Mouse (Mus musculus) lung, postnatal 0 days (tissue): ENCODE results near the gene Itpkc. TPM values are rescaled to one million over a fixed set of nuclear protein-coding genes. Genes with fewer than 3 reads are reported as not detected.
A peak's percentile ranks its signal among the peaks of the same experiment; 100 is the strongest.

ENCODE experiments used
- ATAC-seq: fragments of 200-750 bp; cut with Nextera tagmentation; 2 replicates; pipeline ENCODE4 v1.8.0; 2017; ENCODE audit warnings: moderate library complexity
- DNase-seq: peaks from one replicate; pipeline ENCODE4 v3.0.0-alpha.2; 2016; ENCODE audit warnings: low spot score
- H3K27ac ChIP-seq: fragments of 300-500 bp; sonication (generic); 2 replicates; pipeline ENCODE4 v1.5.1; 2014; ENCODE audit warnings: antibody characterized with exemption, mild to moderate bottlenecking, low read length, mixed read lengths
- H3K27me3 ChIP-seq: fragments of 300-500 bp; sonication (generic); replicated peaks from 2 replicates; pipeline ENCODE4 v1.6.1; 2014; ENCODE audit warnings: low read length, mixed read lengths; ENCODE audit not compliant: insufficient read depth
- H3K36me3 ChIP-seq: fragments of 300-500 bp; sonication (generic); 2 replicates; pipeline ENCODE4 v1.6.1; 2014; ENCODE audit warnings: low read length, mixed read lengths; ENCODE audit not compliant: insufficient read depth
- H3K4me1 ChIP-seq: fragments of 300-500 bp; sonication (generic); 2 replicates; pipeline ENCODE4 v1.6.1; 2014; ENCODE audit warnings: antibody characterized with exemption, low read depth, low read length, mixed read lengths; ENCODE audit not compliant: insufficient read depth
- H3K4me2 ChIP-seq: fragments of 300-500 bp; sonication (generic); replicated peaks from 2 replicates; pipeline ENCODE4 v1.6.1; 2014; ENCODE audit warnings: low read depth, mild to moderate bottlenecking, low read length, moderate library complexity, mixed read lengths
- H3K4me3 ChIP-seq: fragments of 300-500 bp; sonication (generic); 2 replicates; pipeline ENCODE4 v1.5.1; 2014; ENCODE audit warnings: low read depth, low read length
- H3K9ac ChIP-seq: fragments of 300-500 bp; sonication (generic); replicated peaks from 2 replicates; pipeline ENCODE4 v1.6.1; 2014; ENCODE audit warnings: low read depth, mild to moderate bottlenecking
- H3K9me3 ChIP-seq: fragments of 300-500 bp; sonication (generic); 2 replicates; pipeline ENCODE4 v1.6.1; 2016; ENCODE audit warnings: low read length, mixed read lengths
- CTCF ChIP-seq: IDR thresholded peaks from 2 replicates; pipeline ENCODE4 v1.5.1; 2016; ENCODE audit warnings: antibody characterized with exemption, mild to moderate bottlenecking
- EP300 ChIP-seq: IDR thresholded peaks from 2 replicates; pipeline ENCODE4 v1.6.1; 2016; ENCODE audit warnings: antibody characterized with exemption, mild to moderate bottlenecking, control low read depth
- WGBS: fragments of 180-500 bp; shearing (Covaris S2); extraction: QIAGEN DNeasy Blood & Tissue Kit; methylation state at CpG from one replicate; pipeline ENCODE4 v1.1.7; 2014; 5-methylcytosine and 5-hydroxymethylcytosine counted together
- polyA plus RNA-seq: library from polyadenylated mRNA; unstranded; fragments of >200 nt; fragmentation: Nextera tagmentation; extraction: Ambion mirVana; gene quantifications from 2 replicates; pipeline ENCODE4 v1.2.1, GENCODE M21; 2015

The Itpkc gene
- polyA plus RNA-seq, 1 experiment from 2014 or later, result 2.9 TPM

DNA sequence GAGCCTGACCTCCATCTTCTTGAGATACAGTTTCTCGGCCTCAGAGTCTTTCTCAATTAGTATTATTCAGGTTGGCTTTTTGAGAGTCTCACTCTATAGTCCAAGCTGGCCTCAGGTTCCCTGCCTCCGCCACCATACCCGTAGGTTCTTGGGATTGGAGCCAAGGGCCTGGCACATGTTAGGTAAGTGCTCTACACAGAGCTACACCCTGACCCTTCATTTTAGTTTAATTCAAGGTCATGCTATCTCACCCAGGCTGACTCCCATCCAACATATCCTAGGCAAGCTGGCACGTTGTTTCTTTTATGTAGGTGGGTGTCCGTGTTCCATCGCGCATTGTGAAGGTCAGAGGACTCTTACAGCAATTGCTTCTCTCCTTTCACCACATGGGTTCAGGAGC is 53.6 kb downstream of the Itpkc start:
- Histone ChIP-seq H3K4me2 (no peak overlapping the region), H3K27ac (no peak overlapping the region), H3K4me3 (no peak overlapping the region), H3K36me3 (peaks cover 23% of the 10 kb centered on the region), H3K27me3 (no peaks in the 10 kb centered on the region), H3K9ac (no peak overlapping the region), H3K9me3 (no peaks in the 10 kb centered on the region), H3K4me1 (peaks cover 8% of the 10 kb centered on the region; the same call in 1 of the 2 replicates)
- 83% methylated on average over 7 of the region's 7 CpGs for WGBS
- ATAC-seq, result no peak
- no peak for DNase-seq
- TF ChIP-seq EP300 (no peak), CTCF (no peak)

DNA sequence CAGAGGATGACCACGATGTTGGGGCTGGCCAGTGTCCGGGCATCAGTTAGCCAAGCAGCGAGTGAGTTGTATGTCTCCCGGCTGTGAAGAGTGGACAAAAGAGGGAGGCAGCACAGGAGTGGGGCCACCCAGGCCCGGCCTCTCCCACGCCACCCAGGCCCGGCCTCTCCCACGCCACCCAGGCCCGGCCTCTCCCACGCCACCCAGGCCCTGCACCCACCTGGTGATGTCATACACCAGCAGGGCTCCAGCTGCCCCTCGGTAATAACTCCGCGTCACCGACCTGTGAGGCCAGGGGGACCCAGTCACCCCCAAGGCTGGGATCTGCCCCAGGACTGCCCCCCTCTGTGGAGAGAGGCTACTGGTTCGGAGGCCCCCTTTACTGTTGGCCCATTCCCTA is 54.0 kb downstream of the Itpkc start:
- ATAC-seq (no peak), DNase-seq (no peak)
- Histone ChIP-seq H3K9me3 (no peaks in the 10 kb centered on the region), H3K4me3 (no peak overlapping the region), H3K27me3 (no peaks in the 10 kb centered on the region), H3K4me1 (peaks cover 8% of the 10 kb centered on the region; the same call in 1 of the 2 replicates), H3K36me3 (peaks cover 23% of the 10 kb centered on the region), H3K27ac (no peak overlapping the region), H3K4me2 (no peak overlapping the region), H3K9ac (no peak overlapping the region)
- WGBS, result 97% methylated on average over 15 of the region's 15 CpGs
- TF ChIP-seq CTCF (no peak), EP300 (no peak)

DNA sequence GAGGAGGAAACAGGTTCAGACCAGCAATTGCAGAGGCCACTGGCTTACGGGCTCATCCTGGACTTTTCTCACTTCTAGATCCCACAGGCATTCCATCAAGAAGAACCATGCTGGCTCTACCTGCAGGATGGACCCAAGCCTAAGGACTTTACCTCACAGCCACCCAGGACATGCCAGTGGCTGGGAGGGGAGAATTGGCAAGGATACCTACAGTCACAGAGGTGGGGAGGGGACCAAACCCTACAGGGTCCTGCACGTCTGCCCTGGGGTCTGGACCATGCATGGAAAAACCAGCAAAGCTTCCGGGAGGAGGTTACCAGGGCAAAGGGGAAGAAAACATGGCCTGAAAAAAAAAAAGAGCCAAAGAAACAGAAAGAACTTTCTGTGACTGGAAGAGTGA is 57.5 kb downstream of the Itpkc start:
- TF ChIP-seq EP300, result no peak
- no peak for TF ChIP-seq CTCF
- peaks cover 23% of the 10 kb centered on the region for H3K36me3 ChIP-seq
- no peak for DNase-seq
- 89% methylated on average over 3 of the region's 3 CpGs for WGBS
- no peaks in the 10 kb centered on the region for H3K9me3 ChIP-seq
- H3K9ac ChIP-seq, result no peak overlapping the region
- H3K4me1 ChIP-seq, result peaks cover 4% of the 10 kb centered on the region; the same call in 1 of the 2 replicates
- H3K27me3 ChIP-seq, result no peaks in the 10 kb centered on the region
- no peak overlapping the region for H3K27ac ChIP-seq
- no peak for ATAC-seq
- H3K4me3 ChIP-seq, result no peak overlapping the region
- H3K4me2 ChIP-seq, result no peak overlapping the region

DNA sequence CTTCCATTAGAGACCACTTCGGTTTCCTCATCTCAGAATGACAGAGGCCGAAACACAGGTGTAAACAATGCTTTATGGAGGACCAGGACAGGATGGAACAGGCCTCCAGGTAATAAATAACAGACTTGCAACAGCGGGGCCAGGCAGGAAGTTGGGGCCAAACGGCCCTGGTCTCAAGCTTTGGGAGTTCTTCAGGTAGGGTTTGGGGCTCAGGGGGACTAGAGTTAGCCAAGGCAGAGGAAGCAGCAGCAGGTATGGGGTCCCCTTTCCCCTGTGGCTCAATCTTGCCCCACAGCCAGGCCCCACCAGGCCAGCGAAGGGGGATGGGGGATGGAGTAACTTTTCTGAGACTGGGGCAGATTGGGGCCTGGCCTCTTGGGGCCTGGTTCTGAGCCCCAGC is 60.1 kb downstream of the Itpkc start:
- 92% methylated on average over 5 of the region's 5 CpGs for WGBS
- DNase-seq, result no peak
- H3K27ac ChIP-seq, result no peak overlapping the region
- peaks cover 17% of the 10 kb centered on the region; the same call in 1 of the 2 replicates for H3K36me3 ChIP-seq
- H3K27me3 ChIP-seq, result no peaks in the 10 kb centered on the region
- no peak overlapping the region for H3K4me3 ChIP-seq
- no peak overlapping the region for H3K4me2 ChIP-seq
- H3K9me3 ChIP-seq, result no peaks in the 10 kb centered on the region
- H3K9ac ChIP-seq, result no peak overlapping the region
- H3K4me1 ChIP-seq, result peaks cover 26% of the 10 kb centered on the region; the same call in 1 of the 2 replicates
- no peak for ATAC-seq
- no peak for TF ChIP-seq CTCF
- no peak for TF ChIP-seq EP300

DNA sequence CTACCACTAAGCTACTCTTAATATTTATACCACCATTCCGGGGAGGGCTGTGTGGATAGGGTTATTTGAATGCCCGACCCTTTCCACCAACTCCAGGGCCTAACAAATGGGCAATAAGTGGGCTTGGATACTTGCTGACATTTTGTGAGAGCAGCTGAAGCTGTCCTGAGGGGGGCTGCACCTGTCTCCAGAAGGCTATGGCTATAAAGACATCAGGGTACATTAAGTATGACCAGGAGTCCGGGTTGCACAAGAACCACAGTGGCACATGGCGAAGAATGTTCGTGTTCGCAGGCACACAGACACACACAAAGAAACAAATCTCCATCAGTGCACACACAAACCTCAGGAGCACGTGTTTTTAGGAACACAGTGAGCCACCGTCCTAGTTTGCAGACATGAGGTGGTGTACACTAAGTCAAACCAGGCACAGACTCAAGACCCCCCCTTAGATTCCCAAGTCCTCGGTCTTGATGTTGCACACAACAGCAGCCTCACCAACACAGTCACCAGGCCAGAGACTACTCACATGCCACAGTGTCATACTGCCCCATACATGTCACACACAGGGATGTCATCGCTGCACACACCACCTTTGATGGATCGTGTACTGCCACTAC is 60.9 kb downstream of the Itpkc start:
- 72% methylated on average over 11 of the region's 11 CpGs for WGBS
- Histone ChIP-seq H3K9ac (no peak overlapping the region; the same call in 1 of the 2 replicates), H3K9me3 (no peaks in the 10 kb centered on the region), H3K4me3 (peak overlapping the region; percentile 82), H3K36me3 (peaks cover 9% of the 10 kb centered on the region; the same call in 1 of the 2 replicates), H3K4me1 (peaks cover 28% of the 10 kb centered on the region; the same call in 1 of the 2 replicates), H3K27ac (peak overlapping the region; percentile 99), H3K4me2 (peak overlapping the region; percentile 73), H3K27me3 (no peaks in the 10 kb centered on the region)
- DNase-seq (no peak), ATAC-seq (no peak)
- TF ChIP-seq EP300, result no peak
- TF ChIP-seq CTCF, result no peak

DNA sequence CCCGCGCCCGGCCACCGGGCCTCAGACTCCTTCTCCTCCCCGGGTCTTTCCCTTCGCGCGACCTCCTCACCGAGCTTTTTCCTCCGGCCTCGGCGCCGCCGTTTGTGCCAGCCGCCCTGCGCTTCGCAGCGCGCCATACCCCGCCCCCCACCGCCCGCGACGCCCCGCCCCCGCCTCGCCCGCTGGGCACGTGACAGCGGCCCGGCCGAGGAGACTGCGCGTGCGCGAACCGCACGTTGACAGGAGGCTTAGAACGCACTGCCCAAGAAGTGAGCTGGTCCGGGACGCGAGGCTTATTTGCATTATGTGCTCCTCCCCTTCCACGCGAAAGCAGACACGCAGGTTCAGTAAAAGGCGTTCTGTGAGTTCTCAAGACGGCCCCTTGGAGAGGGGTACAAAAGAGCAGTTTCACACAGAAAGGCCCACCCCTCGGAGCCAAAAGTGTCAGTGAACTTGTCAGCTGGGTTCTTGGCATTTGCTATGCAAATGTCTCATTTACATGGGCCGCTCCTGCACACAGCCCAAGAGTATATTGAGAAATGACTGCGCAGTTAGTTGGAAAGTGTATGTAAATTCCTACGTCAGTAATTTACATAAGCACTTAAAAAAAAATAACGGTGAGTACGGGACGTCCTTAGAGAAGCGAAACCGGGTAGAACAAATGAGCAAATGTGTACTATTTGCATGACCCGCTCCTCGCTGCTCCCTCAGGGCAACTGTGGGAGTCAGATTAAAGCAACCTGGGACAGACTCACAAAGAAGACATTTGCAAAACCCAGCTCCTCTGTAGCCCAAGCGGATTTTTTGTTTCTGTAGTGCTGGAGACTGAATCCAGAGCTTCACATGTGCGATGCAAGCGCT is 61.6 kb downstream of the Itpkc start, which contains the start of gene Egln2:
TSS of gene Egln2 (minus strand) at position 189 of the 861 bp plus-strand sequence.
- H3K36me3 ChIP-seq, result 0 out of 2 replicates have a peak, but pooled peaks cover 1% of the 10 kb centered on the region
- DNase-seq, result peak; percentile 98
- H3K9me3 ChIP-seq, result no peaks in the 10 kb centered on the region
- peaks cover 28% of the 10 kb centered on the region; the same call in 1 of the 2 replicates for H3K4me1 ChIP-seq
- ATAC-seq, result peak; percentile 89
- peak within 1 kb of the TSS; percentile 86 for H3K9ac ChIP-seq
- no peaks in the 10 kb centered on the region for H3K27me3 ChIP-seq
- WGBS, result 1% methylated on average over 59 of the region's 61 CpGs
- no peak for TF ChIP-seq CTCF
- TF ChIP-seq EP300, result peak; percentile 99
- peak within 1 kb of the TSS; percentile 82 for H3K4me3 ChIP-seq
- H3K4me2 ChIP-seq, result peak within 1 kb of the TSS; percentile 73
- H3K27ac ChIP-seq, result peak within 1 kb of the TSS; percentile 99
